Mouse (Mus musculus): Measurements from ENCODE around the gene Dnah7b.
"Not testable (repeated sequence)": the region's sequence is repeated elsewhere in the genome, so short reads cannot be mapped to it uniquely, and the experiment has no call there.

DNA sequence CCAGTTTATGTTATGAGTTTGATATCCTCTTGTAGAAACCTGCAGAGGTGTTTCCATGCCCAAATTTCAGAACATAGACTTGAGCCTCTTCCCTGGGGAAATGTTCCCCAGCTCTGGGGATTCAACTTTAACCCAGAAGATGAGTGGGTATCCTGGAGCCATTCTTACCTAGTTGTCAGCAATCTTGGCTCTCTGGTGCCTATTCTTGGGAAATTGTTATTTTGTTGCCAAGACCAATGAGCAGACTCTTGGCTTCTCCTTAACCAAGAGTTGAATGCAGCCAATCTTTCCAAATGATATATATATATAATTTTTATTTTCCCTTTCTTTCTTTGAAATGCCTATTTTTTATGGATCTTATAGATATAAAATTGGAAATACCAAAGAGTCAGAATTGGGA, 160.0 kb downstream of the Dnah7b start:
- not testable (repeated sequence) for TF ChIP-seq CTCF (IDR thresholded peaks at IDR 0.05; ENCODE audit: borderline replicate concordance, extremely low read depth, insufficient read depth, insufficient read length); POLR2A (IDR thresholded peaks at IDR 0.05; ENCODE audit: borderline replicate concordance, extremely low read depth, insufficient read depth, insufficient read length, poor library complexity, severe bottlenecking)
